Mouse (Mus musculus): ENCODE data around the gene Nebl.

The Nebl gene

DNA sequence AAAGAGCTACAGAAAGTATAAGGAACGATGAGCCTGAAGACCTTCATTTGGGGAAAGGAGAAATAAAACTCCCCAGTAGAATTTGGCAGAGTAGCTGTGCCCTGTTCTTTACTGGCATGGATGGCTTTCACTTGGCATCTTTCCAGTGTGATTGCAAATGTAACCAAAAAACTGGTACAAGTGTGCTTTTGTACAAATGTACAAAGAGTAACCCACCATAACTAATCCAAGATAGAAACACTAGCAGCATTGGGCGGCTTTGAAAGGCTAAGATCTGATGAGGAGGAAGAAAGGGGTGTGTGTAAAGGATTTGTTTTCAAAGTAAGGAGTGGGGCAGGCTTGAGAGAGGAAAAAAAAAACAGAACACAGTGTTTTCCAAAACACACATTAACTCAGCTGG is 21.2 kb downstream of the Nebl start:
- DNase-seq (ENCODE audit: low read depth, low spot score) = peak; percentile 47

DNA sequence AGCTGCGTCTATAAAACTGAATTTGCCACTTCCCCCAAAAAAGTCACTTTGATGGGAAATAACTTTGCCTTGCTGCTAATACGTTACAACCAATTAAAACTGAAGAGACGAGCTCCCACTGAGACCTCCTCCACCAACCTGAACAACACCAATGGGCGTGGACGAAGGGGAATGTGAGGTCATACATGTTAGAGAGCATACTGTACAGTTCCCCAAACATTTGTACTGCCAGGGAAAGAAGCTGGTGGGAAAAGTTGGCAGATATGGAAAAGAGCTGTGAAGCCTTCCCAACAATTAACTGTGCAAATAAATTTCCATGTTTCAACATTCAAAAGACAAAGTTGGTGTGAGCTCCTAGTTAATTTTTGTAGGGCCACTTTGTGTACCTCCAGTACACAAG is 25.3 kb downstream of the Nebl start:
- no peak for DNase-seq (ENCODE audit: low read depth, low spot score)

DNA sequence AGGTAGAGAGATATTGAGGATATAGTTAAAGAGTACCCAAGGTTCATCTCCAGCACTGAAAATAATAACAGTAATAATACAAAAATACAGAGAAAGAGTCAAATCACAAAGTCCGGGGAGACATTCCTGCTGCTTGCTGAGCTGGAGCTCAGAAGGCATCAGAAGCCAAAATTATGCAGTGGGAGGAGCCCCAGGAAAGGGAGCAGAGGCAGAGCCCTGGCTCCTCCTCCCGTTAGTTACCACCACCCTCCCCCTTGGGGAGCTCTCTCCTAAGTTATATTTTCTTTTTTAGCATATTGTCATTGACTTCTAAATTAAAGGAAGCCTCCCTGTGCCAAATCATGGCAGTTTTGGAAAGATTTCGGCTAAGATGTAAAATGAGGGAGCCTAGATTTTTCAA is 25.8 kb downstream of the Nebl start:
- DNase-seq (ENCODE audit: low read depth, low spot score) = no peak

DNA sequence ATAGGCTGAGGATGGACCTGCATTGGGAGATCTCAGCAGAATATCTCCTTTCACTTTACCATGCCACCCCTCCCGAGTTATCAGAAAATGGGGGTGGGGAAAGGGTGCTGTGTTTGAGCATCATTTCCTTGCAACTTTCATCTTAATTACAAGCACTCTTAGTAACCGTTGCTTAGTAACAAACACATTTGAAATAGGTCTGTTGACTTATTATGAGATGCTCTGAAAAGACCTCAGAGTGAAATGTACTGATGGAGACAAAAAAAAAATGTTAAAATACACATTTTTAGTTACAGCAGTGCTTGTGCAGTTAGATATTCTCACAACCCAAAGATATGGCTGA is 28.1 kb downstream of the Nebl start:
- DNase-seq (ENCODE audit: low read depth, low spot score) = no peak

DNA sequence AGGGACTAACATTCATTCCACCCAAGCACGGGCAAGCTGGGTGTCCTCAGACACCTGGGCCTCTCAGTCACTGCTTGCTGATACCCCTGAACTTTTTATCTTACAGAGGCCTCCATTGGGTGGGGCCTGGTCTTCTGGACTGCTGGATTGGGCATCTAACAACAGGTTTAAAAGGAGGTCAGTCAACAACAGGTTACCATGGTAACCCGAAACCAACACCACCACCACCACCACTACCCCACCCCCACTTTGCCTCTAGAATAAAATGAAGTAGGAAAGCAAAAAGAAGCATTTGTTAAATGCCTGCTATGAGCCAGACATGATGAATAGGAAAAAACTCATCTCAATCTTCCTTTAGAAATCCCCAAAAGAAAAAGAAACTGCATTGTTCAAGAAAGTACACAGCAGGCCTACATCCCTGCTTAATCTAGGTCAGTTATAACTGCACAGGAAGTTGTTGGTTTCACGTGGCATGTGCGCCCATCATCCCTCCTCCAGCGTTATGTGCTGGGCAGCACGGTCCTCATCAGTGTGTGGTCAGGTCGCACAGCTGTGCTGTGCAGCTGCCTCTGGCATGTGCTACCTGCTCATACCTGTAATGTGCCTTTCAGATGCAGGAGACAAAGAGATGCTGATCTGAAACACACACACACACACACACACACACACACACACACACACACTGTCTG is 28.6 kb downstream of the Nebl start:
- DNase-seq (ENCODE audit: low read depth, low spot score) = no peak

DNA sequence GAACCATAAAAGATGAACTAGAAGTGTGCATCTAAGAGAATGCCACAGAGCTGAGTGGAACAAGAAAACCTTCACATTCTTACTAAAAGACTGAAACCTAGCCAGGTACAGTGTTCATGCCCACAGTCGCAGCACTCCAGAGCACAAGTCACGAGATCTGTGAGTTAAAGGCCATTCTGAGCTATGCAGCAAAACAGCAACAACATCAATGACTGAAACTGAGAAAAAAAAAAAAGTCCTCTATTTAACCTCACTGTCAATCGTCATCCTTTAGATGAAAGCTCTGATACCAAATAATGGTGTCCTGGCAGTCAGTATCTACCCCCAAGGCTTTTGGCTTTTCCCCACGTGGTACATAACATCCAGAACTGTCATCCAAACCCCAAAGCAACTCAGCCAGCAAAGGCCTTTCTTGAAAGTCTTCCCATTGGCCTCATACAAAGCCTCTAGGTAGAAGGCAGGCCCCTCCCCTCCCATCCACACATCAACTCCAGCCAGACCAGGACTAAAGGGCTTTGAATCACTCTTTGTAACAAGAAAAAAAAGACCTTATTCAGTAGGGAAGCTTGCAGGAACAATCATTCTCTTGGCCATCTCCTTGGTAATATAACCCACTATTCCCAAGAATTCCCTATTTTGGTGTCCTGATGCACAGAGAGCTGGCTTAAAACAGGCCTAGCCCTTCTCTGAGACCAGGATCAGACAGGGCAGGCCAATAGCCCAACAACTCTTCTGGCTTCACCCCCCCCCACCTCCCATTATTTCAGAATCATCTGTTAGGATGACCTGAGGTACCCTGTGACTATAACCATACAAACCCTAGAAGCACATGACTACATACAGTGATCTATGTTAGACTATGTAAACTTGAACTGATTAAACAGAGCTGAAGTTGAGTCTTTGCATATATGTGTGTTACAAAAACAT is 32.8 kb downstream of the Nebl start:
- no peak for DNase-seq (ENCODE audit: low read depth, low spot score)

DNA sequence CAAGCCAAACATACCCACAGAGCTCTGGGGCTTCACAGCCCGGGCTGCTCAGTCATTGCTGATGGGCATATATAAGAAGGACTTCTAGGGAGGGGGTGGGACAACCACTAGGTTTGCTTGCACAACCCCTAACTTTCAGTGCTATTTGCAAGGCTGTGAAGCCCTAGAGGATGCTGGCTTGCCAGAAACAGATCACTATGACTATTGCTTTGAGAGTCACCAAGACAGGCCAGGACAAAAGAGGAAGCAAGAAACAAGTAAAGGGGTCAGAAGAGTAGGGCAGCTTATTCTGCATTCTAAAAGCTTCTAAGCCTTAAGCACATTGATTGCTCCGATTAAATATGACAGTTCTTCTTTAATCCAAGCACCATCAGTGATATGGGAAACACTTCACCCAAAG is 38.3 kb downstream of the Nebl start:
- DNase-seq (ENCODE audit: low read depth, low spot score) = no peak

DNA sequence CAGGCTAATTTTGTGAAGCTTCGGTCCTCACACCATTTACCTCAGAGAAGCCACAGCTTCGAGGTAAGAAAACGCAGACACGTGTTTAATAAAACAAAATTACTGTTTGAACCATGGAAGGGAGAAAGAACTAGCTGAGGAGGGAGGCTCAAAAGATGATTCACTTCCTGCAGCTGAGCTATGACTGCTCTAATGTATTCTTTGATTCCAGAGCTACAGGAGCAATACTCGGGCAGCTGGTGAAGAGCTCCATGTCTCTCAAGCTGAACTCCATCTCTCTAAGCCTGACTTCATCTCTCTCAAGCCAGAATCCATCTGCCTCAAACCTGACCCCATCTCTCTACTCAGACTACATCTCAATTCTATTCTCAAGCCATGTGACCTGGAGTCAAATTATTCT is 41.0 kb downstream of the Nebl start:
- DNase-seq (ENCODE audit: low read depth, low spot score) = peak; percentile 64

DNA sequence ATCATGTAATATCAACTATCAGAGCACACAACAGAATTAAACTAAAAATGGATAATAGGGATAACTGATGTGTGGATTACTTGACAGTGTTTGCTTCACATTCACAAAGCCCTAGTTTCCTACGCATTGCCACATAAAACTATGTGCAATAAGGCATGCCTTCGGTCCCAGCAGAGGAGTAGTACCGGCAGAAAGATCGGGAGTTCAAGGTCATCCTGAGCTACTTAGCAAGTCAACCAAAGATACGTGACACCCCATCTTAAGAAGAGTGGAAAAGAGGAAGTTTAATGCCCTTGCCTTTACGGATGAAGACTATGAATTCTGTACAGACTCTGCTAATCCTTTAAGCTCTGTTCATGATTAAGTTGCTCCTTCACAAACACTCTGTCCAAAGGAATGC is 44.1 kb downstream of the Nebl start:
- DNase-seq (ENCODE audit: low read depth, low spot score) = no peak

DNA sequence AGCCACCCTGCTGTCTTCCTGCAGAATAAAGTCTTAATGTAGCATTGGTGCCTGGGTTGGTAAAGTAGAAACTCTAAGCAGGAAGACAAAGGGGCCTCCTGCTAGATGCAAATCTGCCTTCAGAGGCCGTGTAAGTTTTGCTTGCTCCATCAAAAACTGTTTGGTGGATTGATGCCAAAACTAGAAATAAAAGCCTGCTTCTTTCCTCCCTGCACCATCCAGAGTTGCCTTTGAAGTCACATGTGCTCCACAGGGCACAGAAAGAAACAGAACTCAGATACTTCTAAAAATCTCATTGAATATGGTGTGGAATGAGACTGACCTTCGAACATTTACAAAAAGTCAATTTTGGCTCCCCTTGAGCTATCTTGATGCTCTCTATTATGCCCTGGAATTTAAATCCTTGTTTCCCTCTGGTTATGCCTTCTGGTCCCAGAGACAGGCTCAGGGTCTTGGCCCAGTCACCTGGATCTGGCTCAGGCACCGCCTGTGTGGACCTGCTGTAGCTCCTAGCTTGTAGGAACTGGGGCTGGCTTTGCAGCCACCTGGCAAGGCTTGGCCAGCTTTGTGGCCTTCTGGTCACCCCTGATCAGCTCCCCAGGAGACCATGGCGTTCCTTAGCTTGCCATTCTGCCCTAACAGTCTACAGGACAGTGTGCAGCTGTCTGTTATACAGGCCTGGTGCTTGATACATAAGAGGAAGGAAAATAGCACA is 47.8 kb downstream of the Nebl start:
- DNase-seq (ENCODE audit: low read depth, low spot score) = peak; percentile 97

DNA sequence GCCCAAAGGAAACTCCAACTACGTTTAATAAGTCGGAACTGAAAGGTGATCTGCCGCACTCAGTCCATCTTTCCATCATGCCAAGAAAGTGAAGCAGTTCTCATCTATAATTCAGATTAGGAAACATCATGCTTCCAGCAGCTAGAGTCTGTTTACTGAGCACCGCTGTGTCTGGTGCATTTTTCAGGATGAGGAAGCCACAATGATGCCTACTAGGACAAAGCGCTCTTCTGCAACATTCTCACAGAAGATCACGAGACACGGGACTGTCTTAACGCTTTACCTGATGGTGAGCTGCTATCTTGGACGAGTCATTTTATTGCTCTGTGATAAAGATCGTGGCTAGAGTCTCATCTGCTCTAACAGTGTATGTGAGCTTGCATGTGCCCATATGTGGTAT is 59.1 kb downstream of the Nebl start:
- DNase-seq (ENCODE audit: low read depth, low spot score) = no peak

DNA sequence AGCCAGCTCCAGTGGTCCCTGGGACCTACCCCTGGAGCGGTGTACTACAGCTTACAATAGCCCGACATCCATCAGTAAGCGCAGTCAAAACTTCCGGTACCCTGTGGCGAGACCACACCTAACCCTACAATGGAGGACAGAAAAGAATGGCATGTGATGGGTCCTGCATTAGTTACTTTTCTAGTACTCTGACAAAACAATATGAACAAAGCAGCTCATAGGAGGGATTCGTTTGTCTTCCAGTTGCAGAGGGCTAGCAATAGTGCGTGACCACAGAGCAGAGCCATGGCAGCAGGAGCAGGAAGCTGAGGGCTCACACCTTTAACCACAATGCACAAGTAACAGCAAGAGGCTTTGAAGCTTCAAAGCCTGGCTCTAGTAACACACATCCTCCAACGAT is 59.7 kb downstream of the Nebl start:
- DNase-seq (ENCODE audit: low read depth, low spot score) = no peak

DNA sequence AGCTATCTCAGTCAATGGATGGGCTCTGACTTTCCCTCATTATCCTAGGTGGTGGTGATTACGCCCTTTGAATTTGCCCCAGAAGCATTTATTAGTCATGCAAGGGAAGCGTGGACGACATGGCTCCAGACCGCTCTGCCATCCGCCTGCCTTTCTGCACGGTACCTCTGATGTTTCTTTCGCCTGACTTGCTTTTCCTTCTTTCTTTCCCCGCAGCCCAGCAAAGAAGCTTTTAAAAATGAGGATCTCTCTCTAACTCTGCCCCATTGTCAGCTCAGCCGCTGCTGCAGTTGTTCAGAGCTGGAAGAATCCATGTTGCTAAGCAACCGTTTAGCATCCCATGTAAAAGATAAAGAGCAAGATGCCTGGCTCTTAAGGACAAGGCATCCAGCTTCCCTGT is 61.3 kb downstream of the Nebl start:
- peak; percentile 86 for DNase-seq (ENCODE audit: low read depth, low spot score)

DNA sequence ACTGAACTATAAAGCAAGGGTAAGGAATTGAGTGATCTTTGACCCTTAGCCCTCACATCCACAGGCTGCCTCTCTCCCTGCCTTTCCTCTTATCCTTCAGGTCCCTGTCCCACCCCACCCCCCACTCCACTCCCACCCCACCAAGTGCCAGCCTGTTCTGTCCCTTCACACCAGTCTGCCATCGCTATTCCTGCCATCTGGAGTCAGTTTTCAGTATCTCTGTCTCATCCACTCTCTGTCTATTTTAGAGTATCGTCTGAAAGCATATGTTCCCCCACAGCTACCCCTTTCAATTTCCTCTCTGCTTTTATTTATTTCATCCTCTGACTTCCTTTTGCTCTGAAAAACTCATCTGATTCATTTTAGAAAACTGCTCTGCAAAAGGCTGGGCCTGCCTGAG is 62.3 kb downstream of the Nebl start:
- peak; percentile 76 for DNase-seq (ENCODE audit: low read depth, low spot score)

DNA sequence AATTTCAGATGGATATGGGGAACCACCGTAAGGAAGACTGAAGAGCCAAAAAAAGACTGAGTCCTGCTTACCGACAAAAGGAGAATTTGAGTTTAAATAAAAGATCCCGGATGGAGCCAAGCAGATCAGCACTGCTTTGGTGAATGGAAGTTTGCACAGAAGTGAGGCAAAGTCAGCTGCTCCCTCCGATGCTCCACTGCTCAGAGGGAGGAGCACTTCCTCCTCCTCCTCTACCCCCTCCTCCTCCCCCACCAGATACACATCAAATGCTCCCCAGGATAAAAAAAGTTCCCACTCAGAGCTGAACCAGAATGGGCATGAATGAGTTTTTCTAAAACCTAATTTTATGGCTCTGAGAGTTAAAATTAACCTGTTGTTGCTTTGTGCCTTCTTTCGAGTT is 73.1 kb downstream of the Nebl start:
- peak; percentile 53 for DNase-seq (ENCODE audit: low read depth, low spot score)

DNA sequence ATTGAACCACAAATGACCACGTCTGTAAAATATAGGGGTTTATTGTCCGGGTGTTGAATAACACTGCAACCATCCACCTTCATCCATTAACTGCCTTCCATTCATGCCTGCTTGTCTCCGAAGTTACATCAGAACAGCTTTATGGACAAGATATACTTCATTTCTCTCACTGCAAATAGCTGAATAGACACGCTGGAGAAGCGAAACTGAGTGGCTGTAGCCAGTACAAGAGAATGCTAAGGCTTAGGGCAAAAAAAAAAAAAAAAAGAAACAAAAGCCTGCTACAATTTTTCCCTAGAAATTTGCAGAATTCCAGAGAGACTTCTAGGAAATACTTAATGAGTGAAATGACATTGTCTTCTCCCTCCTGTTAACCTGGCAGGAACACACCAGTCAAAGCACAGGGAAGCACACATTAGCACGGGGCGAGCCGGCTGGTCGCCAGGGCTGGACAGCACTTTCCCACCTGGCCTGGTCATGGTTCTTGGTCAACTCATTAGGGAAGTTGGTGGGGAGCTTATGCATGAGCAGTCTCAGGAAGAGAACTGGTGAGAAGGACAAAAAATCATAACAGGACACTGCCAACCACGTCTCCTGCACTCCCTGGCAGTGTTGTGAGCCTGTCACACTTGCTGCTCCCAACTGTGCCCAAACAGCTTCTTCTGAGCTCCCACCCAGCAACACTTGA is 81.0 kb downstream of the Nebl start:
- DNase-seq (ENCODE audit: low read depth, low spot score) = peak; percentile 76

DNA sequence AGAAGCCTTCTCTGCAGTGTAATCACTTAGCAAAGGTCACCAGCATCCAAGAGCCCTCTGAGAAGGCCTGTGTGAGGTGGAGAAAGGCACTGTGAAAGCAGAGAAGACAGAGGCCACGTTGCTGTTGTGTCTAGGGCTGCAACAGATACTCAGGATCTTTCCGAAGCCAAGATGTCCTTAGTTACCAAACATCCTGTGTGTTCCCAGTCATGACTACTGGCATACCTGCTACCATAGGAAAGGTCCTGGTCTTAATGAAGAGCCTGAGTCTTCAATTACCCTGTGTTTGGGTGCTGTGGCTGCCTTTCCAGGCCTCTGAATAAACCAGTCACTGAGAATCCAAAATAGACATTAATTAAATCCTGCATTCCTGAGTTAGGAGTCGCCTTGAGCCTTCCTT is 81.5 kb downstream of the Nebl start:
- no peak for DNase-seq (ENCODE audit: low read depth, low spot score)

DNA sequence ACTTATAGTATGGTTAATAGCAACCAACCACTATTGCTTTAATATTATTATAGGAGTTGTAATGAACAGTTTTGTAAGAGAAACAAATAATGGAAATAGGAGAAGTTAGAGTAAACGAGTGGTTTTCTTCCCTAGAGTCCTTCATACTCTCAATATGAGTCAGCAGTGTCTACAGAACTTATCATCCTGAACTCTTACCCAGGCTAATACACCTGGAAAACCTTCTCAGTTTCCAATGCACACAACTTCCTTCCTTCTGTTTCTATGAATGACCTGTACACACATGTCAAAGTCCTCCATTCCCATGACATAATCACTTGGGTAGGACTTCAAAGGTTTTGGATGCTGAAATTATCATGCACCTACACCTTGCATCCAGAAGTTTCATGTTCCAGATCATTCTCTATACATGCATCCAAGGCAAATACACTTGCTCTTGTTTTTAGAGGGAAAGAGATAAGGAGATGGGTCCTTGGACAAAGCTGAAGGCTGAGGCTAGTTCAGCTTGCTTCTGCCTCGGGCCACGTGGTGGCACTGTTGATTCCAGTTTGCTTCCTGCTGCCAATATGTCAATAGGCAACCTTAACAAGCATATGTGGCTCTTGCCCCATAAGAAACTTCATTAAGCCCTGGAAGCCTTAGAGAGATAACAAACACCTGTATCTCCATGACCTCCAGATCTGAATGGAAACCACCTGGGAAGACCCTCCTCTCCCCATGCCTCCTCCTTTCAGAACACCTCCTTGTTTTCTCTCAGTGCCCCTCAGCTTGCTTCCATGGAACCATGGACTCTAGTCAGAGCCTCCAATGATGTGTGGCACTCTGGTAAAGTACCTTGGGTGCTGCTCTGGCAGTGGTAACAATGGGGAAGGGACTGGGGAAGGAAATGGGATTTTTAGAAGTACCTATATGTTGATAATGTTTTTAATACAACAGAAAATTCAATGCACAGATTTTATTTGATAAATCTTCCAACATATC is 86.7 kb downstream of the Nebl start:
- DNase-seq (ENCODE audit: low read depth, low spot score) = peak; percentile 83

DNA sequence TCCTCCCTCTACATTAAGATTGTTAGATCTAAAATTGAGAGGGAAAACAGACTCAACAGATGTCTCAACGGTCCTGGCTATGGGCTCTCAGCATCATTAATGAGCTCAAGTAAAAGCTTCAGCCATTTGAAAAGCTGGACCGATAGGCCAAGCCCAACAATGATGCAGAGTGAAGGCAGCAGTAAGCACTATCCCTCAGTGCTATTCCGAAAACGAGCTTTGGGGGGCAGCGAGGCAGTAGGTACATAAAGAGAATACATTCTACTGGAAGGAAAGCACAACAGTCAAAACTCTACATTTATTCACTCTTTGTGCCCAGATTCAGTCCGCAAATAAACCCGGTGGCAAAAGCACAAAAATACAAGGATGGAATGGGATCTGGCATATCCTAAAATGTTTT is 87.4 kb downstream of the Nebl start:
- DNase-seq (ENCODE audit: low read depth, low spot score) = no peak

DNA sequence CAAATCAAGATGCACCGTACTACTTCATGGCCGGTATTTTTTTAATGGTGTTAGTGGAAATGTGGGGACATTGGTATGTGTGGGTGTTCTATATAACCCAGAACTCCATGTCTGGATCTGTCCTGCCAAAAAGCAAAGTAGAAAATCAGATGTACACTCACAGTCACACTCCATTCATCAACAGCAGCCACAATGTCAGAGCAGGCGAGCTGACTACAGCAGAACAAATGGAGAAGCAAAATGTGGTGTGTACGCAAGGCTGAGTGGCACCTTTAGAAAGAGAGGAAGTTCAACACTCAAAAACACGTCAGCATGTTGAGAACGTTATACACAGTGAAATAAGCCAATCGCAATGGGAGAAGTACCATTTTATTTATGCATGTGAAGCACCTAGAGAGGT is 88.5 kb downstream of the Nebl start:
- no peak for DNase-seq (ENCODE audit: low read depth, low spot score)

DNA sequence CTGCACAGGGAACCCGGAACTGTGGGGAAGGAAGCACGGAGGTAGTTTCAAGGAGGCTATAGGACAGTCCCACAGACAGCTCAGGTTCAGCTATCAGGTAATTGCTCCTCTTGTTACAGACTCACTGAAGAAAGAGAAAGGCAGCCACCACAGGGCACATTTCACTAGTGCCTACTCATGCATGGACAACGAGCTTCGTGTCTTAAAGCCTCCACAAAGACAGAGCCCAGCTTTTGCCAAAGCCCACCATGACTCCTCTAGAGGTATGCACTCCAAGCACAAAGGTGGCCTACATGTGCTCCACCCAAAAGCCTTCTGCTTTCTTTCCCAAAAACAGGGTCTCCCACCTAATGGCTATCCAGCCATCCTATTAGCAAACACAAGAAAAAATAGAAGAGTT is 90.4 kb downstream of the Nebl start:
- no peak for DNase-seq (ENCODE audit: low read depth, low spot score)
